Mouse (Mus musculus): ENCODE results near the gene Bpnt1. TPM values are rescaled to one million over a fixed set of nuclear protein-coding genes. Genes with fewer than 3 reads are reported as not detected.

The Bpnt1 gene
- polyA plus RNA-seq, 1 experiment from 2014 or later: 29.7 TPM

MicroRNA genes within 50 kb of the gene (microRNA counts, 519-probe panel; counts per million panel counts)
- not detected for microRNA mmu-miR-194

Small RNA genes within 50 kb of the gene (microRNA-seq; reads per million reads assigned to microRNA genes)
- gene Mir194-1 (0.93 reads per million), gene Mir215 (0.70 reads per million)

Other genes starting within 250 kb of the Bpnt1 start
- gene Rab3gap2, start 128.0 kb upstream of the Bpnt1 start, polyA plus RNA-seq (2016; fragmentation: Nextera tagmentation; extraction: Ambion mirVana): 25.0 and 26.2 TPM in 2 replicates
- gene Iars2, start 2.8 kb upstream of the Bpnt1 start, polyA plus RNA-seq (2016; fragmentation: Nextera tagmentation; extraction: Ambion mirVana): 23.9 and 25.7 TPM in 2 replicates
- gene Eprs, start 30.9 kb downstream of the Bpnt1 start, polyA plus RNA-seq (2016; fragmentation: Nextera tagmentation; extraction: Ambion mirVana): 130 and 136 TPM in 2 replicates
- 1.4 and 2.0 TPM in 2 replicates for gene Slc30a10, start 122.7 kb downstream of the Bpnt1 start, polyA plus RNA-seq (2016; fragmentation: Nextera tagmentation; extraction: Ambion mirVana)